Mouse (Mus musculus) fat pad, adult 2 months (tissue): ENCODE results near the gene Mettl16.

Source experiments
- DNase-seq: peaks from one replicate; pipeline ENCODE4 v3.0.0-alpha.2; 2011; ENCODE audit warnings: low read depth, low spot score; ENCODE audit errors: extremely low read depth

Gene Mettl16

DNA sequence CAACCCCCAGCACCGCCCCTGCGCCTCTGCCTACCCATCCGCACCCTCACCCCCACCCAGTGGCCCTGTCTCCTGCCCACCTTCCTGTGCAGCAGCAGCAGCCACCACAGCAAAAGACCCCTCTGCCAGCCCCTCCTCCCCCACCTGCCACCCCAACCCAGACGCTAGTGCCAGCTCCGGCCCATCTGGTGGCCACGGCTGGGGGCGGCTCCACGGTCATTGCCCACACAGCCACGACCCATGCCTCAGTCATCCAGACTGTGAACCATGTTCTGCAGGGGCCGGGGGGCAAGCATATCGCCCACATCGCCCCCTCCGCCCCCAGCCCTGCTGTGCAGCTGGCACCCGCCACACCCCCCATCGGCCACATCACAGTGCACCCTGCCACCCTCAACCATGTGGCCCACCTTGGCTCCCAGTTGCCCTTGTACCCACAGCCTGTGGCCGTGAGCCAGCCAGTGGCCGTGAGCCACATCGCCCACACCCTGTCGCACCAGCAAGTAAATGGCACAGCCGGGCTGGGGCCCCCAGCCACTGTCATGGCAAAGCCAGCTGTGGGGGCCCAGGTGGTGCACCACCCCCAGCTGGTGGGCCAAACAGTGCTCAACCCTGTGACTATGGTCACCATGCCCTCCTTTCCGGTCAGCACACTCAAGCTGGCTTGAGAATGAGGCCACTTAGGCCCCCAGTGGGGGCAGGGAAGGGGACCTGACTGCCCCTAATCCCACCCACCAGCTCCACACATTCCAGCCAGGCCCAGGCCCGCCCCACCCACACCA, 72.2 kb downstream of the Mettl16 start:
- DNase-seq, result no peak

GRCm38 (mm10) chr11:74843435-74843714, 72.7 kb downstream of the Mettl16 start:
- DNase-seq, result no peak

DNA sequence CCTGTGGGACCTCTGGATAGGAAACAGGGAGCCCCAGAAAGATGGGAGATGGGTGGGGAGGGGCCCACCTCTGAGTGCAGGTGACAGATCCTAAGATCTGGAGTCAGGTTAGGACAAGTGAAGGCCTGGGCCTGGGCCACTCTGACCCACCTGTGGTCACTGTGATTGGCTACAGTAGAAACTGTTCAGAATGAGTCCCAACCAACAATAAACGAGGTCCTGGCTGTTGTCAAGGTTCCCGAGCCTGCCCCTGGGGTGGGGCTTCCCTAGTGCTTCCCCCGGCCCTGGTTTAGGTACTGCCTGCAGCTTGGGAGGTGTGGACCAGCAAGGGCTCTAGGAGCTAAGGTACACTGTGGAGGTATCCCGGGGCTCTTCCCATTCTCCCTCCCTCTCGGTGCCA, 73.1 kb downstream of the Mettl16 start:
- no peak for DNase-seq

DNA sequence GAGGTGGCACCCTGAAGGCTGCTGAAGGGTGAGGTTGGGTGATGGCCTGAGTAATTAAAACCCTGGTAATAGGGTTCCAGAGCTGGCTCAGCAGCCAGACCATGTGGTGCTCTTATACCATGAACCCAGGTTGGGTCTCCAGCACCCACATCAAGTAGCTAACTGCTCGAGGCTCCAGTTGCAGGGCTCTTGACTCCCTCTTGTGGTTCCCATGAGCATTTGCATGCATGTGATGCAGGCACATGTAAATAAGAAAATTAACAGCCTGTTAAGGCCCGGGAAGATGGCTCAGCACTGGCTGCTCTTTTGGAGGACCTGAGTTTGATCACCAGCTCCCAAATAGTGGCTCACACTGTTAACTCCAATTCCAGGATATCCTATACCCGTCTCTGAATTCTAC, 75.2 kb downstream of the Mettl16 start:
- DNase-seq, result no peak

GRCm38 (mm10) chr11:74847919-74848521, 77.4 kb downstream of the Mettl16 start:
- DNase-seq, result no peak

GRCm38 (mm10) chr11:74850998-74851661, 80.5 kb downstream of the Mettl16 start:
- DNase-seq, result no peak

DNA sequence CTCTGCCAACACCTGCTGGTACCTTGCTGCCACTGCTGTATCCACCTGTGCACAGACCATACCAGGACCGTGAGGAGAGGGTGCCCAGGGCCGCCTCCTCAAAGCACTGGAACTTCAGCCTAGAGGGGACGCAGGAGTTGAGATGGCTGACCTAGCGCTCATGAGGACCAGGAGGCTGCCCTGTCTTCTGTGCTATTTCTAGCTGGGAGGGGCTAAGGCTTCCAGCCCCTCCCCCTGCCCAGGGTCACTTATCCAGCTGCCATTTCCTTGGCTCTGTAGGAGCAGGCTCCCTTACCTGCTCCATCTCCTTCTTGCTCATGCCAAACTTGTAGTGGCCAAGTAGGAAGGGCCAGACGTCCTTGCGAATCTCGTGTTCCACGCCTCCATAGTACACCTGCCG, 87.1 kb downstream of the Mettl16 start:
- no peak for DNase-seq

GRCm38 (mm10) chr11:74862129-74862528, 91.5 kb downstream of the Mettl16 start:
- no peak for DNase-seq

DNA sequence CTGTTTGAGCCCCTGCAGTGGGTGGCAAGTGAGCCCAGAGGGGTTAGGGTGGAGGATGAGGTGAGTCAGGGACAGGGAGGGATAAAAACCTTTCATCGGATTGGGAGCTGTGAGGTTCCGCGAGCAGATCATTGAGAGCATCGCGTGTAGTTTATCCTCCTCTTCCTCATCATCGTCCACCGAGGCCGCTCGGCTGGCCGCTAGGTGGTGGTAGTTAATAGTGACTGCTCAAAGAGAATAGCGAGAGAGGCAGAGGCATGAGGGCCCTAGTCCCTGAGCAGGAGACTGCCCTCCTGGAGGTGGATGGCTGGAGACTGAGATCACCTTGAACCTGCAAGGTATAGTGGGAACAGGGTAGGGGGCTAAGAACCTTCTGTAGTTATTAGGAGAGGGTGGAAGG, 92.8 kb downstream of the Mettl16 start:
- no peak for DNase-seq

DNA sequence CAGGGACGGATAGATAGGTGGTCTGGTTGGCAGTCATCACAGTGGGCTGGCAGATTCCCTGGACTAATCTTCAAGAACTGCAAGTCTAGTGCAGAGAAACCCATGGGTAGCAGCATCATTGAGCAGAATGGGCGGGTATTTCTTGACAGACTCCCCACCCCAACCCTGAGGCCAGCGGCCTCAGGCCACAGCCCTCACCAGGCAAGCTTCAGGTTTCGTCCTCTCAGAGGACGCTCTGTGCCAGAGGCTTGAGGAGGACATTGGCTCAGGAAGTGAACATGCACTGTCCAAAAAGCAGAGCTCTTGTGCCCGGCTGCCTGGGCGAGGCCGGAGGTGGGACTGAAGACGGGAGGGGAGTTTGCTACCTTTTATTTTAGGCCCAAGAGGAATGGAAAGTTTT, 93.8 kb downstream of the Mettl16 start:
- DNase-seq, result no peak

DNA sequence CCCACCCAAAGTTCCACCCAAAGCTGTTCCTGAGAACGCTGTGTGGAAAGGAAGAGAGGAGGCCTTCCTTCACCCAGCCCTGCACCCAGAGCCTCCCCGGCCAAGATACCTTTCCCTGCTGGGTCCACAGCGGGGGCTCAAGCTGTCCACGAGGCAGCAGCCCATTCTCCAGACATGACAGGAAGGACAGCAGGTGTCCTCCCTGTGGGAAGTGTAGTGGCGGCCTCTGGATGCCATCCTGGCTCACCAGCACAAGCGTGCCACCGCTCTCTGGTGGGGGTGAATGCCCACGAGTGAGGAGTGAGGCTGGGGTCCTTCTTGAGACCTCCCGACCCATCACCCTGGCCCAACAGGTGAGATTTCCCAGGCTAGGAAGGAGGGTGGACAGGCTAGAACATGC, 94.6 kb downstream of the Mettl16 start:
- no peak for DNase-seq

DNA sequence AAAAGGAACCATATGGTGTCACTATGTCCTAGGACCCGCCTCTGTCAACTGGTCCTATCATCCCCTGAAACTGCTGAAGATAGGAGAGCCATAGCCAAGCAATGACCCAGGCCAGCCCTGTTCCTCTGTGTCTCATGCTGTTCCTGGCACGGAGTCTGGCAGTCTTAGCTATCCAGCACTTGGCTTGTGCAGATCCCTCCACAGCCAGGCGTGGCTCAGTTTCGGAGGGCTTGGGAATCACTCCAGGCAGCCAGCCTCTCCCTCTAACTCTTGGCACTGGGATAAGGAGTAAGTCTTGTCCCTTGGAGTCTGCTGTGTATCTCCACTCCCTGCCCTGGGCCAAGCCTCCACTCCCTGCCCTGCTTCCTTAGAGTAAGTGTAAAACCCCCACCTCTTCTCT, 96.0 kb downstream of the Mettl16 start:
- no peak for DNase-seq

GRCm38 (mm10) chr11:74867181-74867580, 96.6 kb downstream of the Mettl16 start:
- DNase-seq, result no peak

DNA sequence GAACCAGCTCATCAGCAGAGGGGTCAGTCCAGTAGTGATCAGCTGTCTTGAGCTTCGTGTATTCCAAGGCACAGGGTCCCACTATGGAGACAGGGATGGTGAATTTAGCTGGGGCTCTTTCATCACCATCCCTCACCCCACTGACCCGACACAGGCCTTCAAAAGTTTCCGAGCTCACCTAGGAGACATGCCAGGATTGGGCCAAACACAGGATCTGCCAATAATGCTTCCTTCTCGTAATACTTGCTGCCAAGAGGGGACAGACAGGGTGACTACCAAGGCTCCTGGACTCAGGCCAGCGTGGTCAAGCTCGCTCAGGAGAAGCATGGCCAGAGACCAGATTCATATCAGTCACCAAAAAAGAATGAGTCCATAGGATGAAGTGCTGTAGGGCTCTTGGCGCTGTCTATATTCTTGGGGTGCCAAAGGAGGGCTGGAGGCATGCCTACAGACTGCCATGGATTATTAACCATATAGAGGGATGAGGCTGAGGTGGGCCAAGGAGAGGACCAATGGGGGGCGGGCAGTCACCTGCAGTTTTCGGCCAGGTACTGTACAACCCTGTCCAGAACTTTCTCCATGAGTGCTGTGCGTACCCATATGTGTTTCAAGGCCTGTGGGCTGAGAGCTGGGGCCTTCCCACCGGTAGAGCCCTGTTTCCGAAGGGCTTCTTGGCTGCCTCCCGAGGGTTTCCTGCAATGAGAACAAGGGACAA, 97.6 kb downstream of the Mettl16 start:
- DNase-seq, result no peak

- DNase-seq, result no peak
These were observed 99.0 kb downstream of the Mettl16 start for GRCm38 (mm10) chr11:74869603-74870002.

DNA sequence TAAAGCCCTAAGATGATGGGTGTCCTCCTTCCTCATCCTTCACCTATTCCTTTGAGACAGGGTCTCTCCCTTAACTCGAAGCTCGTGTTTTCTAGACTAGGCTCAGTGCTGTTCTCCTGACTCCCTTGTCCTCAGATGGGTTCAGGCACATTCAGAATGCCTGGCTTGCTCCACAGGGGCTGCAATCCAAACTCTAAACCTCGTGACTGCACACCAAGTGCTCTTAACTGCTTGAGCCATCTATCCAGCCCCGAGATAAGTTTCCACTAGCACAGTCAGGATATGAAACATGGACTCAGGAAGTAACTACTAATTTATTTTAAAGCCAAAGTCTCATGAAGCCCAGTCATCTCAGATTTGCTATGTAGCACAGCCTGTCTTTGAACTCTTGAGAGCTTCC, 99.9 kb downstream of the Mettl16 start:
- no peak for DNase-seq

- DNase-seq, result no peak
These were observed 100.5 kb downstream of the Mettl16 start for GRCm38 (mm10) chr11:74870991-74871622.

DNA sequence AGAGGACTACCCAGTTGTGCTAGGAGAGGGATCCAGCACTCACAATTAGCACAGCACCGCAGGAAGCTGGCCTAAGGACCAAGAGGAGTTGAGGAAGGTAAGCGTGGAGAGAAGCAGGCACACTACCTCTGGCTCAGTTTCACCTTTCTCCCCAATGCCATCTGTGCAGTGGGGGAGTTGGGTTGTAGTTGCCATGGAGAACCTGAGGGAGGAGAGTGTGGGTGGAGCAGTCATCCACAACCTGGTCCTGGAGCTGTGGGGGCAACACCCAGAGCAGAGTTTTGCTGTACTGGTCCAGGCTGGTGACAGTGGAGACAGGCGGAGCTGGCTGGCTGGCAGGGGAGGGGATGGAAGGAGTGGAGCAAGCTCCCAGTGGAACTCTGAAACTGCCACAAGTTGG, 104.0 kb downstream of the Mettl16 start:
- DNase-seq, result no peak

GRCm38 (mm10) chr11:74876801-74877200, 106.2 kb downstream of the Mettl16 start:
- no peak for DNase-seq
